Mouse (Mus musculus) hindbrain, embryonic 11.5 days (tissue): ENCODE data around the gene Mdn1. TPM values are rescaled to one million over a fixed set of nuclear protein-coding genes. Genes with fewer than 3 reads are reported as not detected.
A peak's percentile ranks its signal among the peaks of the same experiment; 100 is the strongest.

Experiments used
- ATAC-seq: fragments of 200-750 bp; cut with Nextera tagmentation; 2 replicates; pipeline ENCODE4 v1.8.0; 2017; ENCODE audit warnings: mild to moderate bottlenecking, moderate TSS enrichment, moderate library complexity; ENCODE audit not compliant: low FRiP score
- DNase-seq: peaks from one replicate; pipeline ENCODE4 v3.0.0-alpha.2; 2015; ENCODE audit warnings: low spot score
- H3K27ac ChIP-seq: fragments of 300-500 bp; sonication (generic); 2 replicates; pipeline ENCODE4 v1.5.1; 2014; ENCODE audit warnings: mild to moderate bottlenecking, low read depth, low read length
- H3K27me3 ChIP-seq: fragments of 300-500 bp; sonication (generic); 2 replicates; pipeline ENCODE4 v1.6.1; 2014; ENCODE audit warnings: mild to moderate bottlenecking, low read length, moderate library complexity, mixed read lengths; ENCODE audit not compliant: control insufficient read depth, insufficient read depth
- H3K36me3 ChIP-seq: fragments of 300-500 bp; sonication (generic); 2 replicates; pipeline ENCODE4 v1.6.1; 2014; ENCODE audit warnings: mild to moderate bottlenecking, low read length, moderate library complexity, mixed read lengths; ENCODE audit not compliant: control insufficient read depth, insufficient read depth
- H3K4me1 ChIP-seq: fragments of 300-500 bp; sonication (generic); replicated peaks from 2 replicates; pipeline ENCODE4 v1.6.1; 2014; ENCODE audit warnings: low read length, mixed read lengths; ENCODE audit not compliant: control insufficient read depth, insufficient read depth
- H3K4me2 ChIP-seq: fragments of 300-500 bp; sonication (generic); replicated peaks from 2 replicates; pipeline ENCODE4 v1.6.1; 2014; ENCODE audit warnings: mild to moderate bottlenecking, low read depth, low read length
- H3K4me3 ChIP-seq: fragments of 300-500 bp; sonication (generic); 2 replicates; pipeline ENCODE4 v1.5.1; 2014; ENCODE audit warnings: low read depth, low read length
- H3K9ac ChIP-seq: fragments of 300-500 bp; sonication (generic); 2 replicates; pipeline ENCODE4 v1.6.1; 2014; ENCODE audit warnings: low read depth, low read length
- H3K9me3 ChIP-seq: fragments of 300-500 bp; sonication (generic); 2 replicates; pipeline ENCODE4 v1.6.1; 2016; ENCODE audit warnings: low read length; ENCODE audit not compliant: control insufficient read depth
- WGBS: fragments of 180-500 bp; shearing (Covaris S2); extraction: QIAGEN DNeasy Blood & Tissue Kit; methylation state at CpG from one replicate; pipeline ENCODE4 v1.1.7; 2014; 5-methylcytosine and 5-hydroxymethylcytosine counted together
- polyA plus RNA-seq: library from polyadenylated mRNA; unstranded; fragments of >200 nt; fragmentation: Nextera tagmentation; extraction: Ambion mirVana; gene quantifications from 2 replicates; pipeline ENCODE4 v1.2.1, GENCODE M21; 2014

Mdn1 gene
- 17.5 and 27.3 TPM in 2 replicates for polyA plus RNA-seq

DNA sequence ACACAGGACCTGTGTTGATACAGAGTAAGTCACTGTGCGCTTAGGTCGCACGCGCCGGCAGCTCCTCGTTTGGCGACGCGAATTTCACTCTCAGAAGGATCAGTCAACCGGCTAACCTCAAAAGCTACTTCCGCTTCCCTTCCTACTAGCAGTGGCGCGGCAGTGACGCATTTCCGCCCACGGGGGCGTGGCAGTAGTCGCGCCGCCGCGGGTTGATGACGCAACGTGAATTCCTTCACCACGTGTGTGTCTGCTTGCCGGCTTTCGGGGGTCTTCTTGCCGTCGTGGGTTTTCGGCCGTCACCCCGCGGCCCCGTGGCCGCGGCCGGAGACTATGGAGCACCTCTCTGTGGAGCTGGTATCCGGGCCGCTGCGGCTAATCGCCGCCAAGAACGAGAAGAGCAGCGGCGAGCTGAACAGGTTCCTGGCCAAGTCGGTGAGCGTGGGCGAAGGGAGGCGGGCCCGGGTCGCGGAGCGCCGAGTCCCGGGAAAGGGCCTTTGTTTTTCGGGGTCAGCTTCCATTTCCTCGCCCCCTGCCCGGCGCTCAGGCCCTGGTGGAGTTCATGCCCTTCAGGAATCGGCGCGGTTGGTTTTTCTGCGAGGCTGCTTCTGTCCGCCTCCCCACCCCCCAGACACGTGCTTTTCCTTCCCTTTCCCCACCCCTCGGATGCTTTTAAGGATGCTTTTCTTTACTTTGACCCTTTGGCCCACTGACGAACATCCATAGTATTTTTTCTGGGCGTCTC, at the start of gene Mdn1:
TSS of gene Mdn1 (plus strand) at position 202 of the 745 bp plus-strand sequence.
- H3K9ac ChIP-seq: peak within 1 kb of the TSS; percentile 66
- no peaks in the 10 kb centered on the region for H3K36me3 ChIP-seq
- no peaks in the 10 kb centered on the region for H3K27me3 ChIP-seq
- H3K4me1 ChIP-seq: no peaks in the 10 kb centered on the region
- peak within 1 kb of the TSS; percentile 45 for H3K4me2 ChIP-seq
- H3K27ac ChIP-seq: peak within 1 kb of the TSS; percentile 74
- WGBS: under 1% methylated on average over 68 of the region's 68 CpGs
- ATAC-seq: peak; percentile 93
- H3K4me3 ChIP-seq: peak within 1 kb of the TSS; percentile 72
- H3K9me3 ChIP-seq: no peaks in the 10 kb centered on the region
- DNase-seq: peak; percentile 99

DNA sequence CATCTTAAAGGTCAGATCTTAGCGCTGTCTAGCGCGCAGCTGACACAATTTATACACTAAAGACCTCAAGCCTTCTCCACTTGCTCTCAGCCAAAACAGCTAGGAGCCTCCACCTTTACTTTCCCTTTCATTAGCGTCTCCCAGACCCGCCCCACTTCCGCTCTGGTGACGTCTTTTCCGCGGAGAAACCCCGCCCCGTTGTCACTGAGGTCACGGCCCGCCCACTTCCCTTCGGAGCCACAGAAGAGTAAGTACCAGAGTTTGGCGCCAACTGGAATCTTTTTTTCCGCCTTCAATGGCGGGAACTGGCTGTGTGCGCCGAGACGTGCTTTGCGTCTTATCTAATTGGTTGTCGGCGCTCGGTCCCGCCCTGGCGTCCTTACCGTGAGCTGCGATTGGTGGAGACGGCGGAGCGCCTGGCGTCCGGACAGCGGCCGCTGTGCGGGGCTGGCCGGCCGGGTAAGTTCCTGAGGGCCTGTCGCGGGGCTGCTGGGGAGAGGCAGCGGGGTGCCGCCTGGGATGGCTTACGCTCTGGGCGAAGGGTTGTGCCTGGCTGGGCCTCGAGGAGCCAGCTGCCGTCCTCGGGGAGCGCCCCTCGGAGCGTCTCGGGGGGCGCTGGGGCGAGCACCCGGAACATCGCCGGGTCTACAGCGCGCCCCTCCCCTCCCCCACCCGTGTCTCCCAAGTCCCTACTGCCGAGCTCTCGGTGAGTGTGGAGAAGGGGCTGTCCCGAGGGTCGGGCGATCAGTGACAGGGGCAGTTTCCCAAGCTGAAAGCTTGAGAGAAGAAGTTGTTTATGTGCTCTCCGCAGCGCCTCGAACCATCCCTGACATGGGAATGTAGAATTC, 41.7 kb upstream of the Mdn1 start, which contains the start of gene Casp8ap2:
TSS of gene Casp8ap2 (plus strand) at position 418 of the 848 bp plus-strand sequence.
- no peaks in the 10 kb centered on the region for H3K36me3 ChIP-seq
- DNase-seq (peak; percentile 99), ATAC-seq (peak; percentile 100)
- peak within 1 kb of the TSS; percentile 73 for H3K4me3 ChIP-seq
- H3K4me1 ChIP-seq: no peaks in the 10 kb centered on the region
- no peaks in the 10 kb centered on the region for H3K9me3 ChIP-seq
- H3K4me2 ChIP-seq: peak within 1 kb of the TSS; percentile 54
- no peaks in the 10 kb centered on the region for H3K27me3 ChIP-seq
- WGBS: under 1% methylated on average over 65 of the region's 67 CpGs
- H3K27ac ChIP-seq: peak within 1 kb of the TSS; percentile 61
- H3K9ac ChIP-seq: peak within 1 kb of the TSS; percentile 82

GRCm38 (mm10) chr4:32621637-32622036, 35.3 kb upstream of the Mdn1 start:
- H3K27me3 ChIP-seq: no peaks in the 10 kb centered on the region
- H3K9ac ChIP-seq: no peak overlapping the region
- no peaks in the 10 kb centered on the region for H3K9me3 ChIP-seq
- no peaks in the 10 kb centered on the region for H3K36me3 ChIP-seq
- DNase-seq (no peak), ATAC-seq (no peak)
- H3K4me2 ChIP-seq: no peak overlapping the region
- H3K4me1 ChIP-seq: no peaks in the 10 kb centered on the region
- no peak overlapping the region for H3K4me3 ChIP-seq
- no peak overlapping the region for H3K27ac ChIP-seq

DNA sequence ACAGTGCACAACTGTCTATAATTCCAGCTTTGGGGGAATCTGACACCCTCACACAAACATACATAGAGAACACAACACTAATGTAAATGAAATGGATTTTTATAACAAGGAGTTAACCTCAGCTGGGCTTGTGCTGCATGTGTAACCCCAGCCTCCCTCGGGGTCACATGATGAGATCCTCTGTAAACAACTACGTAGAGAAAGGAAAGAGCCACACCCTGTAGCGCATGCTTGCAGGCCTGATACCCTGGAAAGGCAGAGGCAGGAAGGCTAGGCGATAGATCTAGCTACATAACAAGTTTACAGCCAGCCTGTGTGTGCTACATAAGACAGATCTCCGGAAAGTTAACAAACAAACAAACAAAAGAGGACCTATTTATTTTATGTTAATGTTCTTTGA, 5.2 kb upstream of the Mdn1 start:
- H3K4me2 ChIP-seq: no peak overlapping the region
- no peaks in the 10 kb centered on the region; the same call in 1 of the 2 replicates for H3K36me3 ChIP-seq
- H3K9me3 ChIP-seq: no peaks in the 10 kb centered on the region
- no peaks in the 10 kb centered on the region for H3K27me3 ChIP-seq
- no peak overlapping the region for H3K27ac ChIP-seq
- ATAC-seq: no peak
- no peak overlapping the region for H3K4me3 ChIP-seq
- H3K9ac ChIP-seq: no peak overlapping the region
- 84% methylated on average over 5 of the region's 5 CpGs for WGBS
- no peaks in the 10 kb centered on the region for H3K4me1 ChIP-seq
- no peak for DNase-seq

- Histone ChIP-seq H3K9me3 (no peaks in the 10 kb centered on the region), H3K36me3 (no peaks in the 10 kb centered on the region), H3K27me3 (no peaks in the 10 kb centered on the region), H3K4me2 (peak overlapping the region; percentile 45), H3K9ac (peak overlapping the region; percentile 66), H3K4me3 (peak overlapping the region; percentile 72), H3K27ac (peak overlapping the region; percentile 74), H3K4me1 (no peaks in the 10 kb centered on the region)
- peak; percentile 12 for DNase-seq
- peak; percentile 50 for ATAC-seq
- 53% methylated on average over 11 of the region's 11 CpGs for WGBS
Measured at GRCm38 (mm10) chr4:32656146-32656904, 594 bp upstream of the Mdn1 start.

DNA sequence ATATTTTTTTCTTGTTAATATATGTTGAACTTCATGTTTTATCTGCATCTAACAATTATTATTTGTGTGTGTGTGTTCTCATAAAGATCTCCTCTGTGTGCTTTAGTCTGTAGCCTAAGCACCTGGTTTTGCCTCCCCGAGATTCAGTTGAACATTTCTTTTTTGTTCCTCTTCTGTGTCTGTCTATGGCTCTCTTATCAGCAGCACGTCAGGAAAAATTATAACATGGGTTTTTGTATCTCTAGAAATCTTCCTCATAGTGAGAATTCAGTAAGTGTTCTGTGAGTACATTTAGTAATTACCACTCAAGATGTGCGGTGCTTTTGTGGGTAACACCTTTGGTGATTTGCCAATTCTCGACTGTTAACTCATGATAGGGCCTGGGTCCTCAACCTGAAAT, 8.9 kb downstream of the Mdn1 start:
- H3K27me3 ChIP-seq: no peaks in the 10 kb centered on the region
- no peaks in the 10 kb centered on the region for H3K9me3 ChIP-seq
- ATAC-seq: no peak

GRCm38 (mm10) chr4:32668291-32668690, 11.4 kb downstream of the Mdn1 start:
- Histone ChIP-seq H3K9me3 (no peaks in the 10 kb centered on the region), H3K4me2 (no peak overlapping the region), H3K4me3 (no peak overlapping the region), H3K36me3 (0 out of 2 replicates have a peak, but pooled peaks cover 3% of the 10 kb centered on the region), H3K9ac (no peak overlapping the region), H3K4me1 (no peaks in the 10 kb centered on the region), H3K27ac (no peak overlapping the region), H3K27me3 (no peaks in the 10 kb centered on the region)
- 94% methylated on average over 1 of the region's 1 CpGs for WGBS
- no peak for ATAC-seq
- DNase-seq: no peak

More for the DNA sequence above, 8.9 kb downstream of the Mdn1 start:
- H3K4me3 ChIP-seq: no peak overlapping the region
- H3K4me2 ChIP-seq: no peak overlapping the region
- no peak overlapping the region for H3K27ac ChIP-seq
- DNase-seq: no peak
- 0 out of 2 replicates have a peak, but pooled peaks cover 3% of the 10 kb centered on the region for H3K36me3 ChIP-seq
- no peaks in the 10 kb centered on the region for H3K4me1 ChIP-seq
- H3K9ac ChIP-seq: no peak overlapping the region
- 92% methylated on average over 4 of the region's 4 CpGs for WGBS

GRCm38 (mm10) chr4:32669825-32670224, 12.9 kb downstream of the Mdn1 start:
- no peaks in the 10 kb centered on the region for H3K9me3 ChIP-seq
- H3K27me3 ChIP-seq: no peaks in the 10 kb centered on the region
- H3K4me3 ChIP-seq: no peak overlapping the region
- H3K27ac ChIP-seq: no peak overlapping the region
- H3K9ac ChIP-seq: no peak overlapping the region
- H3K4me1 ChIP-seq: no peaks in the 10 kb centered on the region
- no peak for DNase-seq
- peaks cover 5% of the 10 kb centered on the region; the same call in 1 of the 2 replicates for H3K36me3 ChIP-seq
- ATAC-seq: no peak
- H3K4me2 ChIP-seq: no peak overlapping the region
- 86% methylated on average over 2 of the region's 2 CpGs for WGBS
